Mouse (Mus musculus) heart, adult 2 months (tissue): ENCODE measurements around the gene Fuca2.

Experiments used
- CTCF ChIP-seq: fragments of 200-600 bp; IDR thresholded peaks from 2 replicates; pipeline ENCODE4 v1.8.1; 2022; ENCODE audit warnings: antibody characterized with exemption, mild to moderate bottlenecking, moderate library complexity
- EP300 ChIP-seq: fragments of 200-500 bp; IDR thresholded peaks from 2 replicates; pipeline ENCODE4 v1.6.1; 2011; ENCODE audit warnings: low read depth, low read length, control low read depth; ENCODE audit not compliant: insufficient read depth

- TF ChIP-seq EP300 (no peak), CTCF (no peak)
These were observed 37.4 kb downstream of the Fuca2 start for GRCm38 (mm10) chr10:13536706-13537105.
